Mouse (Mus musculus) layer of hippocampus, adult 2 months (tissue): ENCODE measurements around the gene Carm1. TPM values are rescaled to one million over a fixed set of nuclear protein-coding genes. Genes with fewer than 3 reads are reported as not detected.

Source experiments
- DNase-seq, 2 experiments: peaks; one replicate each; pipeline ENCODE4 v3.0.0; 2022; ENCODE audit warnings: low spot score in 2 of 2
- H3K27ac ChIP-seq: fragments of 200-600 bp; 2 replicates; pipeline ENCODE4 v1.8.1; 2022
- H3K4me3 ChIP-seq: fragments of 200-600 bp; 2 replicates; pipeline ENCODE4 v1.8.1; 2022; ENCODE audit warnings: mild to moderate bottlenecking
- CTCF ChIP-seq: fragments of 200-600 bp; conservative IDR thresholded peaks from 2 replicates; pipeline ENCODE4 v1.8.1; 2022; ENCODE audit warnings: antibody characterized with exemption, mild to moderate bottlenecking, moderate library complexity
- total RNA-seq, 2 experiments: library from RNA; stranded (reverse); gene quantifications; 2 replicates each; pipeline ENCODE4 v1.2.3; 2021

Carm1 gene
- total RNA-seq, 2 experiments from 2014 or later: 75.9 to 85.6 TPM

GRCm38 (mm10) chr9:21567051-21567450, 20.4 kb downstream of the Carm1 start:
- DNase-seq: no peak
- no peak for TF ChIP-seq CTCF
- no peak overlapping the region for H3K4me3 ChIP-seq
- peak overlapping the region; percentile 46; the same call in 1 of the 2 replicates for H3K27ac ChIP-seq

DNA sequence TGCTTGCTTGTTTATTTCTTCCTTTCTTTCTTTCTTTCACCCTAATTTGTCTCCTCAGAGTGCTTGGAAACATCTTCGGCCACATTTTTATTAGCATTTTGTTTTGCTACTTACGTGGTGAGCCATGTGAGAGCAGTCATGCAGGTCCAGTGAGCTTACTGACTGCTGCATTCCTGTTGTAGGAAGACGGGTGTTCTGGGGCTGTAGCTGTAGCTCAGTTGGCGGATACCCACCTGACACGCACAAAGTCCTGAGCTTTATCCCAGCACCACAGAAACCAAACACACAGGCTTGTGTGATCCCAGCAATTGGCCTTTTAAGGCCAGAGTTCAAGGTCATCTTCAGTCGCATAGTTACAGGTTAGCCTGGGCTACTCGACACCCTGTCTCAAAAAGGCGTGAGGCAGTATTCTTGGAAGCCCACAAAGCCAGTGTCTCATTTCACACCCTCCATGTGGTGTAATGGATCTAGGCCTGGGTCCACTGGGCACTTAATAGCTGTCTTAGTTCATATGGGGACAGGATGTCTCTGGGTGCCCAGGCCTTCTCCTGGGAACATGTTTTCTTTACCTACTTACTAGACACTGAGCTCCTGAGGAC, 22.1 kb downstream of the Carm1 start:
- H3K4me3 ChIP-seq: no peak overlapping the region
- TF ChIP-seq CTCF: no peak
- no peak for DNase-seq
- no peak overlapping the region for H3K27ac ChIP-seq

DNA sequence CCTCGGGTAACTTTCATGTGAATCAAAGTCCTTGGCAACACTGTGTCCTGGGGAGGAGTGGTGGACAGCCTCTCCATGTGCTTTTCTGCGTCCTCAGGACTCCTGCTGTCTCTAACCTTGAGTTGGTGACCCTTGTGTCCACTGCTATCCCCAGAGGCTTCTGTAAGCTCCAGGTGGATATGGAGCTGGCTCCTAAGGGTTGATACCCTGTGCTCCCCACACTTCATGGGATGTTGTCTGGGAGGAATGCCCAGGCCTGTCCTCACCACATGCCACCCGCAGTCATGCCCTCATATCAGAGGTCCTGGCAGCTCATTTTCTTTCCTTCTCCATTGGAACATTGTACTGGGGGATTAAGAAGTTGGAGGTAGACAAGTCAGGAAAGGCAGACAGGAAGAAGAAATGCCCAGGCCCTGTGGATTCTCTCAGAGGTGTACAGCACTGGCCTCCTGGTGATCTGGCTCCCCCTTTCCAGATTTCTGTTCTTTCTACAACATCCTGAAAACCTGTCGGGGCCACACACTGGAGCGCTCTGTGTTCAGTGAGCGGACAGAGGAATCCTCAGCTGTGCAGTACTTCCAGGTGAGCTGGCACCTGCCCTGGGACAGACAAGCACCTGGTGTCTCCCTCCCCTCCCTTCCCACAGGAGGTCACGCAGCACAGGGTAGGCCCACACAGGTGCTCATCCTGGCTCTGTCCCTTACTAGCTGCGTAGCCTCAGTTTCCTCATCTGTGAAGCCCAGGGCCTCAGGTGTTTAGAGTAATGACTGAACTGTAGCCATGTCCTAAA, 27.5 kb downstream of the Carm1 start:
- Histone ChIP-seq H3K27ac (no peak overlapping the region), H3K4me3 (no peak overlapping the region)
- no peak for DNase-seq
- TF ChIP-seq CTCF: no peak

- no peak for DNase-seq
- H3K27ac ChIP-seq: no peak overlapping the region
- no peak overlapping the region for H3K4me3 ChIP-seq
- TF ChIP-seq CTCF: no peak
Measured at GRCm38 (mm10) chr9:21575253-21575652, 28.6 kb downstream of the Carm1 start.

DNA sequence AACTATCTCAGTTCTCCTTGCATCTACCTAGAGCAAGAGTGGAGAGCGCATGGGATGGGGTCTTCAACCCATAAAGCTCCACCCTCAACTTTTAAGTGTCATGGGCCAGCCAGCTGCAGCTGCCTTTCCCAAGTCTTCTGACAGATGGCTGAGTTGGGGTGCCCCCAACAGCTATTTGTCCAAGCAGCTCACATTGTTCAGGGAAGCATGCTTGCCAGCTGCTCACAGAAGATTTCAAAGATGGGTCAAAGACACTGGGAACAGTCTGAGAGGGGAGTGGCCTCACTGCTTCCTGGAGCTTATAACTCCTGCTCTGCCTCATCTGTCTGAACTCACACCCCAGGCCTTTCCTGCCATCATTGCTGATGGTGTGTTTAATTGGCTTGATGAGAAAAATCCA, 29.6 kb downstream of the Carm1 start:
- no peak for DNase-seq
- no peak for TF ChIP-seq CTCF
- Histone ChIP-seq H3K27ac (no peak overlapping the region), H3K4me3 (no peak overlapping the region)

DNA sequence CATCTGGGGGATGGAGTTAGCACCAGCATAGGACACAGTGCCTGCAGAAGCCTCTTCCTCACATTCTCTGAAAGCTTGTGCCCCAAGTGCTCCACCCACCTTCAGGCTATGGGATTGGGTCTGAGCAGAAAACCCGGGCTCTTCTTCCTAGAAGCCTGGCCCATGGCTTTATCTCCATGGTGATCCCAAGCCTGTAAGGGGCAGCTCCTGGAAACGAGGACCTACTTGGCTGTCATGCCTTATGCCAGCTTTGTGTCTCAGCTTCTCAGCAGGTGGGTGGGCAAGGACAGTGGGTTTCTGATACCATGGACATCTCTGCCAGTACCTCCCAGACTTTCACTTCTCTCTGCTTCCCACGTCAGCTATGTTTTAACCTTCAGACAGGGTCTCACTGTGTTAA, 31.5 kb downstream of the Carm1 start:
- Histone ChIP-seq H3K27ac (0 out of 2 replicates have a peak overlapping the region, but pooled peaks have one; percentile 10), H3K4me3 (no peak overlapping the region)
- TF ChIP-seq CTCF: no peak
- DNase-seq: no peak

DNA sequence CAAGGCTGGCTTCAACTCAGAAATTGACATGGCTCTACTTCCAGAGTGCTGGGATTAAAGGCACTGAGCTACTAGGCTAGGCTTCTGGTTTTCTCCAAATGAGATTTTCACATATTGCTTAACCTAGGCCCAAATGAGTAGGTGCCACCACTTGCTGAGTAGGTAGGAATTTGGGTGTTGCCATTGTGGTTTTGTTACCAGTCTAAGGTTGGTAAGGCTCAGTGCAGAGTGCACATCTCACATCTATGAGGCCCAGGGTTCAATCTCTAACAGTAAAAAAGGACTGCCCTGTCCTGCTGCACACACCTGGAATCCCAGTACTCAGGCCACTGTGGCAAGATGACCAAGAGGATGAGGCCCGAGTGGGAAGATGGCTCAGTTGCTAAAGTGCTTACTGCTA, 38.7 kb downstream of the Carm1 start:
- DNase-seq: no peak
- Histone ChIP-seq H3K4me3 (no peak overlapping the region), H3K27ac (no peak overlapping the region)
- TF ChIP-seq CTCF: no peak

DNA sequence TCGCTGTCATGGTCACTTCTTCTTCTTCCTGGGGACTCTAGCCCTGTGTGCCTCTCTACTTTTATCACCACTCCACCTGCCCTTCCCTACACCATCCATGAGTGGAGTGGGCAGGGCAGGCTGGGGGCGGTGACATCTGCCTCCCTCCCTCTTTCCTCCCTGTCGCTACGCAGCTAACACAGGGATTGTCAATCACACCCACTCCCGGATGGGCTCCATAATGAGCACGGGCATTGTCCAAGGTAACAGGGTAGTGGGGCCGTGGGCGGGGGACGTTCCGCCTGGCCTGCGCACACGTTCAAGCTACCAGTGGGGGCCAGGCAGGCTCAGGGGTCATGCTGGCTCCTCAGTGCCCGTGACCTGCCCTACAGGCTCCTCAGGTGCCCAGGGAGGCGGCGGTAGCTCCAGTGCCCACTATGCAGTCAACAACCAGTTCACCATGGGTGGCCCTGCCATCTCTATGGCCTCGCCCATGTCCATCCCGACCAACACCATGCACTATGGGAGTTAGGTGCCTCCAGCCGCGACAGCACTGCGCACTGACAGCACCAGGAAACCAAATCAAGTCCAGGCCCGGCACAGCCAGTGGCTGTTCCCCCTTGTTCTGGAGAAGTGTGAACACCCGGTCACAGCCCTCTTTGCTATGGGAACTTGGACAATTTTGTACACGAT, 41.1 kb downstream of the Carm1 start:
- peak overlapping the region; percentile 68 for H3K27ac ChIP-seq
- TF ChIP-seq CTCF: no peak

GRCm38 (mm10) chr9:21588350-21588749, 41.7 kb downstream of the Carm1 start:
- no peak for TF ChIP-seq CTCF
- H3K4me3 ChIP-seq: no peak overlapping the region
- no peak overlapping the region; the same call in 1 of the 2 replicates for H3K27ac ChIP-seq
- no peak for DNase-seq

More for the DNA sequence above, 41.1 kb downstream of the Carm1 start:
- DNase-seq: no peak
- H3K4me3 ChIP-seq: no peak overlapping the region

DNA sequence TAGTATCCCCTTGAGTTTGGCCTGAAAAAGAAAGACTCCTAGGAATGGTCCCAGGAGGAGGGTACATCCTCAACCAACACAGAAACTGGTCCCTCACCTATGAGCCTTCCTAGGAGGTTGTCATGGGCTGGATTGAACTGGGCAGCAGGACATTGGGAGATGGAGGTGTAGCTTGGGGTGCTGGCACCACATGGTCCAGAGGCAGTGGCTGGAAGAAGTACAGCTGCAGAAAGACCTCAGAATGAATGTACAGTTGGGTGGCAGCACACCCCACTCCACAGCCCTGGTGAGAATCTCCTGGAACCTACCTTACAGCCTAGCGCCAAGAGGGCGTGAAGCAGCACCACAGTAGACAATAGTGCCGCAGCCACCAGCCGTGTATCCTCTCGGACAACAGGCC, 42.8 kb downstream of the Carm1 start:
- no peak for TF ChIP-seq CTCF
- Histone ChIP-seq H3K4me3 (no peak overlapping the region), H3K27ac (no peak overlapping the region)
- DNase-seq: no peak

DNA sequence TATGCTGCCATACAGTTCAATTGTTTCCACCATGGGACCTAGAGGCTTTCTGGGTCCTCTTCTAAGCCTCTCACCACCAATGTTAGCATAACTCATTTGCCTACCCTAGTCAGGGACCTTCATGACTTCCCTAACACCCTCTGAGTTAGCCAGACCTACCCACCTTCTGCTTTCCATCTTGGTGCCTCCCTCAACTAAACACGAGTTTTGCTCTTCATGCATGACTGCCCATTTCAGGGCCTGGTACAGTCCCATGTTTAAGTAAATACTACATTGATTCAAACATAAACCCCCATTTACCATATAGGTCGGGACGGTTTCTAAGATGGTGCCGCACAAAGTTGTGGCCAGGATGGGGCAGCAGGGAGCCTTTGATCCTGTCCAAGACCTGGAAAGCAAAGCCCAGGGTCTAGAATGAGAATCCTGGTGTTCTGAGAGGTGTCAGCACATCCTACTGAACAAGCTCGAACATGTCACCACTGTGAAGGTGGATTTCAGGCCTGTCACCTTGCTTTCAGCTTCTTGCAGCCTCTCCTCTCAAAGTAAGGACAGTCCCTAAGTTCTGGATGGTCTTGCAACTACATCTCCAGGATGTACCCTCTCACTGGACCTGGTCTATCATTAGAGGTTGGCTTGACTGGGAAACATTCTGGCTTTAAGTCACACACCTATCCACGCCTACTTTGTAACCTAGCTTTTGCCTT, 44.6 kb downstream of the Carm1 start:
- TF ChIP-seq CTCF: no peak

DNA sequence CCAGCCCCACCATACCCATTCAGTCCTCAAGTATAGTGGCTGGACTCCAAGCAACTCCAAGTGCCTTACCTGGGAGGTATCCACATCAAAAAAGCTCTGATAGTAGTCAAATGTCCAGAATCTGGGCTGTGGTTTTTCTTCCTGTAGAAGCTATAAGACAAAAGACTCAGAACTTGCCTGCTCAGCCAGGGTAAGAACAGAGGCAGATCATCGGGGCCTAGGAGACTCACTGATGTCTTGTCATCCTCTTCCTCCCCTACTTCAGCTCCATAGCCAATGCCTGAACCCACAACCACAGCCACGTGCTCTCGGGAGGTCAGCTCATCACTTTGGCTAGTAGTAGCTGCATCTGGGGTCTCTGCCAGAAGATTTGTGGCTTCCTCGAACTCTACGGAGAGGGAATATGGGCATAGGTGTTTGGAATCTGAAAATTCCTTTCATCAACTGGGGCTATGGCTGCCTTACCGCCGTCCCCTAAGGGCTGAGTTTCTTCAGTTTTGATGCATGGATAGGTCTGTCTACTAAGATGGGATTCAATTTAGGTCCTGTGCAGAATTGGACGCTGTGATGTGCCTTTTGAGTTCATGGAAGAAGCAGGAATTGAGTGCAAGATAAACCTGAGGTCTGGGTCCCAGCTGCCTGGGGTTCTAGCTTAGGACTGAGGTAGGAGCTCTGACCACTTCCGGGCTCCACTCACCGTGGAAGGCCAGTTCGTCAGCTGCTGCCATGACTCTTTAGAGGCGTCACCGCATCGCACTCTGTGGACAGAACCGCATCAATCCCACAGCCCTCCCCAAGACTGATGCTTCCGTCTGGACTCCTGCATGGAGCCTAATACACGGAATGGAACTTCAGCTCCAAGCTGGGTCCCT, 45.4 kb downstream of the Carm1 start:
- Histone ChIP-seq H3K4me3 (peak overlapping the region; percentile 91), H3K27ac (peak overlapping the region; percentile 90)
- no peak for DNase-seq
- TF ChIP-seq CTCF: no peak

More for the DNA sequence above, 44.6 kb downstream of the Carm1 start:
- DNase-seq: no peak
- Histone ChIP-seq H3K27ac (peak overlapping the region; percentile 90; the same call in 1 of the 2 replicates), H3K4me3 (no peak overlapping the region; the same call in 1 of the 2 replicates)
